Mouse (Mus musculus) erythroid progenitor cell, adult 5-6 weeks (primary cell): ENCODE data around the gene Klhl36. TPM values are rescaled to one million over a fixed set of nuclear protein-coding genes. Genes with fewer than 3 reads are reported as not detected.
"Not testable (repeated sequence)": the region's sequence is repeated elsewhere in the genome, so short reads cannot be mapped to it uniquely, and the experiment has no call there.

ENCODE experiments used
- ATAC-seq: replicated peaks from 2 replicates; pipeline ENCODE4 v1.8.0; 2016; ENCODE audit warnings: moderate number of reproducible peaks, mild to moderate bottlenecking, moderate TSS enrichment, inconsistent platforms; ENCODE audit not compliant: poor library complexity, low FRiP score, severe bottlenecking
- total RNA-seq, 2 experiments: library from RNA; stranded (forward) in 1 of 2; stranded (reverse) in 1 of 2; fragments of 150-400 nt in 1 of 2; fragments of 186-747, 209-891 nt in 1 of 2; gene quantifications; 2 replicates each; pipeline versions ENCODE4 v1.2.3 to v1.2.4; 2015 to 2017; ENCODE audit warnings: low replicate concordance in 2 of 2

Gene Klhl36
- total RNA-seq, 2 experiments from 2014 or later = 2.3 TPM; not detected in 1

DNA sequence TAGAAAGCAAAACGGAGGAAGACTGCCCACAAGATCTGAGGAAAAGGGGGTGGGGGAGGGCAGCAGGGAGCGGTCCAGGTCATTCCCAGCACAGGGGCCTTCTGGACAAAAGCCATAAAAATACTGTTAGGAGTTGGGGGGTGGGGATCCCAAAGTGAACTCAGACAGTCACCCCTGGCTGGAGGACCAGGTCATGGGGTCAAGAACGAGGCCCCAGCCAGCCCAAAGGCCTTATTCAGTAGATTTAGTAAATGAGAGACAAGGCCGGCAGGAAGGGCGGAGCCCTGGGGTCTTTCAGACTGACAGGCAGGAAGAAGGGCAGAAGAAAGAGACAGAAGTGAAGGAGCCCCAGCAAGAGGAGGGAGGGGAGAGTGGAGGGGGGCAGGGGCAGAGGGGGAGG is 29.1 kb upstream of the Klhl36 start:
- ATAC-seq = no peak

DNA sequence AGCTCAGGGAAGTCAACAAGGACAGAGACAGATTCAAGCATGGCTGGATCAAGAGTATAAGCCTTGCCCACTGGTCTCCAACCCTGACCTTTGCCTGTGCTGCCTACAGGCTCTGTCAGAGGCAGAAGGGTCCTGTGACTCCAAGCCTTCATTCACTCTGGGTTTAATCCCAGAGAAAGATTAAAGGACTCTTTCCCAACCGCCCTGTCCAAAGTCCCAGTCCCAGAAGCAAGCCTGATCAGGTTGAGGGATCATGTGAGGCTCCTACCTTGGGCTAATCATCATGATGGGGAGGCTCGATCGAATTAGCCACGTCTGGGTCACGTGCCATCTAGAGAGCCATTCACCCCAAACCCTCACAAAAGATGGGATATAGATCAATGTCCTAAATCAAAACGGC is 27.4 kb upstream of the Klhl36 start:
- no peak for ATAC-seq

DNA sequence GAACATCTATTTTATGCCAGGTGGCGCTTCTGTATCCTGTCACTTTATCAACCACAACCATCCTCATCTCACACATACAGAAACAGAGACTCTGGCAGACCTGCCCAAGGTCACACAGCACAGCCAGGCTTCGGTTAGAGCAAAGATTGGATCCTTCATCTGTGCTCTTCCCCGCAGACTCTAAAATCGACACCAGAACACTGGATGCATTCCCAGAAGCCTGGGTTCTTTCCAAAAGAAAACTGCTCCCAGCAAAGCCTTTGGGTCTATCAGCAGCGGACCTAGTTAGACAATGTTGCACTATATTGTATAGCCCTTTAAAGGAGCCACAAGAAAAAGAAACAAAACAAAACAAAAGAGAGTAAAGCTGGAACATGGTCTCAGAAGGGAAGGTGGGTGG is 26.8 kb upstream of the Klhl36 start:
- no peak for ATAC-seq

DNA sequence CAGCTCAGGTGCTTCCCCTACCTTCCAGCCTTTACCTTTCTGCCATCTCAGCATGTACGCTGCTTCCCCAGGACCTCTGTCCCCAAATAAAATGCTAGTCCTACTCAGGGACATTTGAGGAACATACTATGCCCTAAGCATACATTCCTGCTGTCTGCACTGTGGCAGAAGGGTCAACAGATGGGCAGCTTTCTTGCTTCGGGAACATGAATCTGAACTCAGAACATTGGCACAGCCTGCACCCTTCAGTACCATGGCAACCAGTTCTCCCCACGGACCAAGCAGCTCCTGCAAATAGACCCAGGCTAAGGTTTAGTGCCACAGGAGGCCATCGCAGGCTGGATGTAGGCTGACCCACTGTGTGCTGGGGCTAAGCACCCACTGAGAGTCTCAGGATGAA is 25.2 kb upstream of the Klhl36 start:
- ATAC-seq = no peak

DNA sequence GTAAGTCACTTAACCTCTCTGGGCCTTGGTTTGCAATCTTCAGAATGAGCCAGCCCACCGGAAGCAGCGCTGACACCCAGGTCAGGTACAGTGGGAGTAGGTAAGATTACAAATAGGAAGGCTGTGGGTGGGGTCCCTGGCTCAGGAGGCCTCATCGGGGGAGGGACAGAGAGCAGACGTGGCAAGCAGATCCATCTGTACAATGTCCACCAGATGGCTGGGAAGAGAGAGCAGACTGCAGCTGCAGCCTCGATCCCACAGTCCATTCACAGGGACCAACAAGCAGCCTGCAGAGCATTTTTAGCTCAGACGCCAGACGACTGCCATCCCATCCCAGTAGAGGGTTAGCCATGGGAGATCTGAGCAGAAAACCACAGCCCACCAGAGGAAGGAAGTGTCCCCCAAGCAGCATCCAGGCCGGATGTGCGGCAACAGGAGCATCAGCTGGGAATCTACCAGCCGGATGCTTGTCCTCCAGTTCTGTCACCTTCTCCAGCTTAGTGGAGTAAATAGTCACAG is 24.5 kb upstream of the Klhl36 start:
- no peak for ATAC-seq

DNA sequence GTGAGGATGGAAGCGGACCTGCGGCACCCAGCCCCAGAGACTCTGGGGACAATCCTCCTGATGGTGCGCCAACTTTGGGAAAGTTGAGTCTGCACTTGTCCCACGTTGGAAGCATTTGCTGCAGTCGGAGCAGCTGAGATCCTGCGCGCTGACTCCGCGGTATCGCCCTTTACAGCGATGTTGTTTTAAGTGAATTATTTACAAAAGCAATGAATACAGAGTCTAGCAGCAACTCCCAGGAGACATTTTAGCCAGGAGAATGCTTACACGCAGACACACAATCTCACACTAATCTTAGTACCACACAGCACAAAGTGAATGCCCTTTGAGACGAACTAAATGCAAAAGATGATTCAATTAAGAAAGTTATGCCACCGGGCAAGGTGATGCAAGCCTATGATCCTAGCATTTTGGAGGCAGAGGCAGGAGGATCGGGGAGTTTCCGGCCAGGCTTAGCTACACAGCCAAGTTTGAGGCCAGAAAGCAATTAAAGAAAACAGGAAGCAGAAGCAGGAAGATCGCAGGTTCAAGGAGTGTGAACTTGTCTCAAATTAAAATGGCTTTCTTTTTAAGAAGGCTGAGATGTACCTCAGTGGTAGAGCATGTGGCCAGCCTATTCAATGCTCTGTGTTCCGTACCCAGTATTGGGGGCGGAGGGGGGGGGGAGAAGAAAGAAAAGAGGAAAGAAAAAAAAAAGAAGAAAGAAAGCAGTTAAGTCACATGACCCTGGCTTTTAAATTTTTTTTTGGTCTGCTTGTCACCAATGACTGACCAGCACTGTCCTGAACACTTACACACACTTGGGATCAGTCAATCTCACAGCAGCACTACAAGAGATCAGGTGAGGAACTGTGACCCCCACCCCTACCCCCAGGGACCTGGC is 23.7 kb upstream of the Klhl36 start:
- ATAC-seq = no peak

DNA sequence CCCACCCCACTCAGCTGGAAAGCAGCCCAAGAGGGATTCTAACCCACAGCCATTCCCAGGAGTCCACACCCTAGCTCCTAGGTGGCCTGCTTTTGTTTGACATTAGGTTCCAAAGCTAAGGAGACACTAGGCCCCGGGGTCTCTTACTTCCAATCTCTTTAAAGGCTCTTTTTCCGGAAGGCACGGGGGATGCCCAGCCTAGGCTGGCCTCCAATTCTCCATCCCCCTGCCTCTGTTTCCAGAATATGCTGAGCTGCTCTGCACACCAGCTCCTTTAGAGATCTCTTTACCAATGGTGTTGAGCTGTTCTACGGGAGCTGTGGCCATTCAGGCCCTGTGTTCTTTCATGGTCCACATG is 23.1 kb upstream of the Klhl36 start:
- ATAC-seq = no peak

DNA sequence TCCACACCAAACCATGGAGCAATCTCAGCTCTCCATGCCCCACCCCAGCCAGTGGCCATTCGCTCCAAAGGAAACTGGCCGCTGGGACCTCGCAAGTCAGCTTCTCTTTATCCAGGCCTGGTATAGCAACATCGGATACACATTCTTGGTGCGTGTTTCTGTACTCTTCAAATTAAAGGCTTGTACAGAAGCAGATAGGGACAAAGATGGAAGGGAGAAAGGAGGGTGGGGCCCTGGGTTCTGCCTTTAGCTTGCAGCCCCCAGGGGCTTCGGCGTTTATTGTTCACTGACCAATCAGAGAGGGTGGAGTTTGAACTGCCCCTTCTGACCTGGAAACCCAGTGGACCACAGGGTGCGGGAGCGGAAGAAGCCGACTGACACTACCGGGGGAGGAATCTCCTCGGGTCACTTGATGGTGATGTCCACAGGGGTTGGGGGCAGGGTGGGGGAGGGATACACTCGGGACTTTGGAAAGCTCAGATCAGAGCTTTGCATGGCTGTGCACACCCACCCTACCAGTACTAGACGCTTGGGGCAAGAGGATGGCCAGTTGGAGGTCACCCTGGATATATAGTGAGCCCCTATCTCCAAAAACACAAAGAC is 22.5 kb upstream of the Klhl36 start:
- ATAC-seq = no peak

DNA sequence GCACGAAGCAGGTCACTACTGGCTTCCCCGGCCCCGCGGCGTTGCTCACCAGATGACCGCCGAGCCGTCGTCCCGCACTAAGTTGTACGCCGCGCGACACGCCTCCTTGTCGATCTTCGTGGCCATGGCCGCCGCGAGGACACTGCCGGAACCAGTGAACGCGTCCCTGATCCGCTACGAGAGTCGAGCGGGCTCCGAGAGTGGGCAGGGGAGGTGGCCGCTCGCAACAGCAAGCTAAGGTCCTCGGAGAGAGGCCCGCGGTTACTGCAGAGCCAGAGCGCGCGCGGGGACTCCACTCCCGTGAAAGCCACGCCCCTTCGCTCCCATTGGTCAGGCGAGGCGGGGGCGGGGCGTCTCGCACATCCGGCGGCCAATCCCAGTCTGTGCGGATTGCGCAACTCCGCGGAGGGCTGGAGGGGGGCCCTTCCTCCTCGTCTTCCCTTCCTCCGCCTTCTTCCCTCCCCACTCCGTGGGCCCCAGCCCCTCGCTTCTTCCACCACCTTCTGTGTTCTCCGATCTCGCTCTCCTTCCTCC is 21.7 kb upstream of the Klhl36 start, which contains the start of gene Cotl1:
TSS of gene Cotl1 (minus strand) at position 270 of the 534 bp plus-strand sequence.
- ATAC-seq = peak; percentile 95

DNA sequence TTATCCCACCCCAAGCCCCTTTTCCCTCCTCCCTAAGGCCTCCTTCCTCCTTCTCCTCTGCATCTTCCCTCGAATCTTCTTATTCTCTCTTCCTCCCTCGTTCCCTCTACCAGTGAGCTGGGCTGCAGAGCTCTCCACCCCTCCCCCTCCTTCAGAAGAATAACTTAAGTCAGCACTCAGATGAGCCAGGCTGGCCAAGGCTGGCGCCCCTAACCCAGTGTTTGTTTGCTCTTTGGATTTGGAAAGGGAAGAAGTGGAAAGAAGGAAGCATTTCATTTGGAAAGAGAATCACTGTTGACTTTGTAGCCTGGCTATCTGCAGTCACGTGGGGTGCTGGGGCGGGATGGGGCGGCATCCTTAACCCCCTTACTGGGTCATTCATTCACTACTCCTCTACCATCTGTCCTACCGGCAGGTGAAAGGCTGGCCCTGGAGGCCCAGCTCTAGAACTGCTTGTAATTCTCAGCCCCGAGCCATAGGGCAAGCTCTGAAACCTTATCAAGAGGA is 21.1 kb upstream of the Klhl36 start:
- no peak for ATAC-seq

DNA sequence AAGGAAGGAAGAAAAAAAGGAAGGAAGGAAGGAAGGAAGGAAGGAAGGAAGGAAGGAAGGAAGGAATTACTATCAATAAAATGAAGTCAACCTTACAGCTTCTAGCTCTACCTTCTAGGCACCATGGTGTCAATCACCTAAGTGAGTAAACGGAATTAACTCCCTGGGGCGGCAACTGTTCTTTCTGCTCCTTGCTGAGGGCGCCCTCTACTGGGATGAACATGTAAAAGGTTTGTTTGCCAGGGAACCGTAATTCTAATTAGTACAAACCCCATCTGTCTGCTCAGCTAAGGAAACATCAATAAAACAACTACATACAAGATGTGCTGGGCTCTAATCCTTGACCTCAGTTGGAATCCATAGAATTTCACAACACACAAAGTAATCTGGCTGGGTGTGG is 18.6 kb upstream of the Klhl36 start:
- ATAC-seq = no peak

DNA sequence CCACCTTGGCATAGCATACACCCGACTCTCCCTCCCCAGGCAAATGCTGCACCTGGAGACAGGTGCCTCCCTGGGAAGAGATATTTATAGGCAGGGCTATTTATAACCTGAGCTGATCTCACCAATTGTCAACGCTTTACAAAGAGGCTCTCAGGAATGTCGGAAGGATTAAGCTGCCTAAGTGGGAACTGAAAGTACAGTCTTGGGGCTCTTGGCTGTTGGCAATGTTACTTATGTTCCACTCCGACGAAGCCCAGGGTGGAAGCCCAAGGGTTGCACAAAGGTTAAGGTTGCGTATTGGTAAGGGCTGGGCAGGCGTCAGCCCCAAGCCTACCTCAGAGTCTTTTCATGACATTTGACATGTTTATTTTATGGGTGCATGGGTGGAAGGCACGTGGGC is 17.5 kb upstream of the Klhl36 start:
- no peak for ATAC-seq

DNA sequence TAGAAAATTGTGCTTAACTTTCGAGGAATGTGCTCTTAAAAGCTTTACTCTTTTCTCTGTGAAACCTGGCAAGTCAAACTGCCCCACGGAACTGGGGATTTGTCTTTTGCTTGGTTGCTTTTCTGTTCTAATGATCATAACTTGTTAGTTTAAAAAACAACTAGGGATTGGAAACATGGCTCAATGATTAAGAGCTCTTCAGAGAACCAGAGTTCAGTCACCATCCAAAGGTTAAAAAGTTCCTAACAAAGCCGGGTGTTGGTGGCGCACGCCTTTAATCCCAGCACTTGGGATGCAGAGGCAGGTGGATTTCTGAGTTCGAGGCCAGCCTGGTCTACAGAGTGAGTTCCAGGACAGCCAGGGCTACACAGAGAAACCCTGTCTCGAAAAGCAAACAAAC is 16.3 kb upstream of the Klhl36 start:
- not testable (repeated sequence) for ATAC-seq

DNA sequence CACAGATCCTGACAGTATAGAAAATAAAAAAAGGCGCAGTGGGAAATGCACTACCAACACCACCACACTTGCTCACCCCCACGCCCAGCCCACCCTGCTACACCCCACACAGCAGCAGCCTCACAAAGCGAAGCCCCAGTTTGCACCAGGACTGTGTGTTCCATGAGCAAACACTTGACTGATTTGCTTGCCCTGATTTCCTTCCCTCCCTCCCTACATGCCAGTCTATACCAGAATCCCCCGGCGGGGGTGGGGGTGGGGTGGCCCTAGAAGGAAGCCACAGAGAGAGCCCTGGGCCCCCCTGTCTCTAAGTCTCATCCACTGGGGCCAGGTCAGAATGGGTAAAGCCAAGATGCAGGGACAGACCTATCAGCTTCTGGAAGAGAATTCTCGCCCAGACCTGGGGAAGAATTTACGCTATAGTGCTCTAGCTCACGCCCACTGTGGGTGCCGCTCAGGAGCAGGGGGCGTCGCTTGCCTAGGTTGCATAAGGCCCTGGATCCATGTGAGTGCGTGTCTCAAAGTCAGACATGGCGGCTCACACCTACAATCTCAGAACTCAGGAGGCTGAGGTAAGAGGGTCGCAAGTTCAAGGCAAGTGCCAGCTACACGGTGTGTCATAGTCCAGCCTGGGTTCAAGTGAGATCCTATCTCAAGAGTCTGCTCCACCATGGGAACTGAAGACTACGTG is 14.7 kb upstream of the Klhl36 start:
- ATAC-seq = no peak

DNA sequence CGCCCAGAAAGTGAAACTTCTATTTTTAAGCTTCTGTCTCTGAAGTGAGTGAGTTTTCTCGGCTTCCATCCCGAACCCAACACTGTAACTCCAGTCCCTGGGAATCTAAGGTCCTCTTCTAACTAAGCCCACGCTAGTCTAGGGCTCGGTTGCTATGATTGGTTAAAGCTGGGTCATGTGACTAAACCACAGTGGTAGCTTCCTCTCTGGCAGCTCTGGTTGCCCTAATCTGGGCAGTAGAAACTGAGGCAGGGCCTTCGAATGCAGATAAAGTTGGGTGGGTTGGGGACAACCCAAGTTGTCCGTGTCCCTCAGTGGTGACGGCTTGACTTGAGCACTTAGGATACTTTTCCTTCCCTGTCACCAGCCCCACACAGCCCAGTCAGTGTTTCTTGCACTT is 8.5 kb upstream of the Klhl36 start:
- no peak for ATAC-seq

DNA sequence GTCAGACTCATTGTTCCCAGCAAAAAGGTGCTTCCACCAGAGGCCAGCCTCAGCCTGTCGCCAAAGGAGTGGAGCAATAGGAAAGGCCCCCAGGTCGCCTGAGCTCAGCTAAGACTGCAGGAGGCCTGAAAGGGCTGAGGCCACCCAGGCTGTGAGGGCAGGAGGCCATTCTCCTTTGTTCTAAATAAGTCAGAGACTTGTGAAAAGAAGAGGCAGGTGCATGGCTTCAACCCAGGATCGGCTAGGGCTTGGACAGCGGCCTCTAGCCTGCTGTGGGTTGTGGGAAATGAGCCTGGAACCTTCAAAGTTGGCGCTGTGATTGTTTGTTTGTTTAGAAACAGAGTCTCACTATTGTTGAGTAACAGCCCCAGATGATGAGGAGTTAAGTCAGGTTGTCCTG is 8.0 kb upstream of the Klhl36 start:
- no peak for ATAC-seq

DNA sequence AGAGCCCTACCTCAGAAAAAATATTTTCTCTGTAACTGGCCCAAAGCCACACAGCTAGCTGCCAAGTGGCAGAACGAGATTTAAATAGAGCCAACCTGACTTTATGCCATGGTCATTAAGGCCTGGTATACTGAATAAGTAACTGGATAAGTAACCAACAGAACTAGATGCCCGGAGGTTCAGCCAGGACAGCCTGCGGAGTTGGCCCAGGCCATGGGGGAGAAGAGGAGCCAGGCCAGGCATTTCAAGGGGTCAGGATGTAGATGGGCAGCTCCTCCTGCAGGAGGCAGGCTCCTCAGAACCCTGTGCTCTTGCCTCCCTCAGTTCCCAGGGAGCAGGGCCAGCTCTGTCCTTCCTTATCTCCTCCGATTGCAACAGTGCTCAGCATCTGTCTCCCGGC is 6.4 kb upstream of the Klhl36 start:
- no peak for ATAC-seq

DNA sequence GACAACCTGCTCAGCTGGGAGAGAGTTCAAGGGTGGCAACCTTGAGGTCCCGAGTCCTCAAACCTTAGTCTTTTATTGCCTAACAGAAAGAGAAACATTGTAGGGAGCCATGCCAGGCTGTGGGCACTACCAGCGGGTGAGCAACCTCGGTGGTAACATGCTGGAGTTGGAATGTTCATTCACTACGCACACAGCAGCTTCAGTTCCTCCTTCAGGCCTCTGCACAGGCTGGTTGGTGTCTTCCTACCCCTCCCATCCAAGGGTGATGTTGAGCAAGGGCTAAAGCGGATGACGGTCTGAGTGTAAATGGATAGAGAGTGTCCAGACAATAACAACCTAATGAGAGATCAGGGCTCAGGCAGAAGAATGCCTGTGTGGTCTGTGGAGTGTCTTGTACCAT is 4.3 kb upstream of the Klhl36 start:
- no peak for ATAC-seq

DNA sequence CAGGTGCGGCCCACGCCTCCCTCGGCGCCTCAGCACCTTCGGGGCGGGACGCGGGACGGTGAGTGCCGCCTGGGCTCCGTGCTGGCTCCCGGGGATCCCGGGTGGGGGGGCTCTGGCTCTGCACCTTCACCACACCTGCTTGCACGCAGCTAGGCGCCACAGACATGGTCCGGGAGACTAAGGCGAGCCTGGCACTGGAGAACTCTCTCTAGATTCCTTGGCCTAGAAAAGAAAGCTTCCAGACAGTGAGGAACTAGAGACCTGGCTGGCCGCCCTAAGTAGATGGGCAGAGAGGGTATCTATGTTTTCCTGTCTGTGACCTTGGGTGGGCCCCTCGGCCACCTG is 296 bp downstream of the Klhl36 start:
- ATAC-seq = no peak

DNA sequence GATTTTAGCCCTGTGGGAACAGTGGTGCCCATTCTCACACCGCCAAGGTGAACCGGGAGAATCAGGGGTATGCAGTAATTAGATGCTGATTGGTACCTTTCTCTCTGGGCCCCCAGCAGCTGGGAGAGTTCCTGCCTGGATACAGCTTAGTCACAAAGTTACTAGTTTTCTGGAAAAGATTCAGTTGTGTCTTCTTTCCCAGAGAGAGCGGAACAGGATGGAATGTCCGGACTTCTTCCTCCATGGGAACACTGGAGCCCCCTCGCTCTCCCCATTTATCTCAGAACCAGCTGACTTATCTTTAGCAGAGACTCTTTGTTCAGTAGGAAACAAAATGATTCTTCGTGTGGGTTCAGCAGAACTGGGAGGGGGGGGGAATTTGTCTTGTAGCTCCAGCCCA is 683 bp downstream of the Klhl36 start:
- ATAC-seq = no peak
